Mouse (Mus musculus) kidney, embryonic 14.5 days (tissue): ENCODE data around the gene Nova1. TPM values are rescaled to one million over a fixed set of nuclear protein-coding genes. Genes with fewer than 3 reads are reported as not detected.

ENCODE experiments used
- ATAC-seq: fragments of 200-750 bp; cut with Nextera tagmentation; 2 replicates; pipeline ENCODE4 v1.8.0; 2017; ENCODE audit warnings: moderate number of reproducible peaks, mild to moderate bottlenecking, moderate TSS enrichment, moderate library complexity; ENCODE audit not compliant: low FRiP score, low TSS enrichment
- H3K27ac ChIP-seq: fragments of 300-500 bp; sonication (generic); 2 replicates; pipeline ENCODE4 v1.5.1; 2014; ENCODE audit warnings: low read depth, mild to moderate bottlenecking, low read length, moderate library complexity, mixed read lengths
- H3K27me3 ChIP-seq: fragments of 300-500 bp; sonication (generic); 2 replicates; pipeline ENCODE4 v1.6.1; 2014; ENCODE audit warnings: mild to moderate bottlenecking, low read length; ENCODE audit not compliant: control insufficient read depth, insufficient read depth
- H3K36me3 ChIP-seq: fragments of 300-500 bp; sonication (generic); 2 replicates; pipeline ENCODE4 v1.6.1; 2014; ENCODE audit warnings: low read length, mixed read lengths; ENCODE audit not compliant: control insufficient read depth, insufficient read depth
- H3K4me1 ChIP-seq: fragments of 300-500 bp; sonication (generic); 2 replicates; pipeline ENCODE4 v1.6.1; 2014; ENCODE audit warnings: low read length, mixed read lengths; ENCODE audit not compliant: control insufficient read depth, insufficient read depth
- H3K4me2 ChIP-seq: fragments of 300-500 bp; sonication (generic); replicated peaks from 2 replicates; pipeline ENCODE4 v1.6.1; 2014; ENCODE audit warnings: low read depth, mild to moderate bottlenecking, low read length
- H3K4me3 ChIP-seq: fragments of 300-500 bp; sonication (generic); 2 replicates; pipeline ENCODE4 v1.5.1; 2014; ENCODE audit warnings: mild to moderate bottlenecking, low read length
- H3K9ac ChIP-seq: fragments of 300-500 bp; sonication (generic); 2 replicates; pipeline ENCODE4 v1.6.1; 2014; ENCODE audit warnings: low read depth, mild to moderate bottlenecking, low read length, moderate library complexity
- H3K9me3 ChIP-seq: fragments of 300-500 bp; sonication (generic); 2 replicates; pipeline ENCODE4 v1.6.1; 2016; ENCODE audit warnings: low read length; ENCODE audit not compliant: control insufficient read depth
- WGBS: fragments of 180-500 bp; shearing (Covaris S2); extraction: QIAGEN DNeasy Blood & Tissue Kit; methylation state at CpG from one replicate; pipeline ENCODE4 v1.1.7; 2014; 5-methylcytosine and 5-hydroxymethylcytosine counted together
- polyA plus RNA-seq: library from polyadenylated mRNA; unstranded; fragments of >200 nt; fragmentation: Nextera tagmentation; extraction: Ambion mirVana; gene quantifications from 2 replicates; pipeline ENCODE4 v1.2.1, GENCODE M21; 2014

The Nova1 gene
- polyA plus RNA-seq, 1 experiment from 2014 or later = 2.8 TPM

DNA sequence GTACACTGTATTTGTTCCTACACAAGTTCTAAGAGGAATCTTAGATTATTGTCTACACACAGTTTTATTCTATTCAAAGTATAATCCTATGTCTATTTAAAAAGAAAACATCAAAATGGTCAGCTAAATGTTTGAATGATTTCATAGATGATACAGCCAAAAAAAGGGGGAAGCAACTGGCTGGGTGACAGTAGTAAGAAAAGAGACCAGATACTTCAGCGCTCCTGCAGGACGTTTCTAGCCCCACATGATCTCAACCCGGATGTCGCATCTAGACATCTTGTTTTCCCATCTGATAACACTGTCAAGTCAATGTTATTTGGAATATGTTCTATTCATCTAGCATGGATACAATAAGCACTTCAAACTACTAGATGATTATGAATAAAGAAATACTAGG, 99.7 kb downstream of the Nova1 start:
- no peak for ATAC-seq
- Histone ChIP-seq H3K27ac (no peak overlapping the region), H3K9ac (no peak overlapping the region), H3K4me1 (no peaks in the 10 kb centered on the region), H3K36me3 (no peaks in the 10 kb centered on the region), H3K9me3 (no peaks in the 10 kb centered on the region), H3K4me3 (no peak overlapping the region), H3K4me2 (no peak overlapping the region), H3K27me3 (no peaks in the 10 kb centered on the region)
- 90% methylated on average over 4 of the region's 4 CpGs for WGBS

DNA sequence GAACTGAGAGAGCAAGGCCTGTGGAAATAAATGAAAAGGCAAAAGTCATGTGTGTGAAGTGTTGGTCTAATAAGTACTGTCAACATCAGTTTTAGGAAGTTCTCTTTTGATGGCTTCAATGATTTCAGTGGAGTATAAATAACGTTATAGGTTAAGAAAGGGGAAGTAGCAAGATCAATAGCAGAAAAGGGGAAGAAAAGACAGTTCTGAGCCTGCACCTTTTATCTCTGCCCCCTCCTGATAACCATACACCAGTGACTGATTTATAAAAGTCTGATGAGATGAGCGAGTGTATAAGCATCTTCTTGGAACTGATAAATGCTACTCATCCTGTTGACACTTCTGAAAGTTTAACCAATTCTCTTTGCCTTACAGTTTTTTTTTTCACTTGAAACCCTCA, 108.6 kb downstream of the Nova1 start:
- Histone ChIP-seq H3K36me3 (no peaks in the 10 kb centered on the region), H3K9me3 (no peaks in the 10 kb centered on the region), H3K4me2 (no peak overlapping the region), H3K4me3 (no peak overlapping the region), H3K4me1 (no peaks in the 10 kb centered on the region), H3K9ac (no peak overlapping the region), H3K27me3 (no peaks in the 10 kb centered on the region), H3K27ac (no peak overlapping the region)
- no peak for ATAC-seq
- WGBS = 76% methylated on average over 2 of the region's 2 CpGs

DNA sequence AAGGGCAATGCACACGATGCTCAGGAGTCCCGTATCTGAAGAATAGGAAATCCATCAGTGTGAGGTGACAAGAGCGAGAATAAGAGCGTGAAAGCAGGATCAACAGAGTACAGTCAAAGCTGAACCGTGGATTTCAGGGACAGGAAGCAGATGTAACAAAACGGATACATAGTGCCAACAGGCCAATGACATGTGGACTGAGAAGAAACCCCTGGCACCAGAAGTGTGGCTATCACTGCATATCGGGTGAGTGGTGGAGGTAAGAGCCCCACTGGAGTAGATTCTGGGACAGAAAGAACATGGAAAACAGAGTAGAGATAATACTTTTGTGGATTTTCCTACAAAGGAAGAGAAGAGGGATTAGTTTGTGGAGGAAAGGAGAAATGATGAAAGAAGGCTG, 109.3 kb downstream of the Nova1 start:
- H3K27ac ChIP-seq = no peak overlapping the region
- no peaks in the 10 kb centered on the region for H3K9me3 ChIP-seq
- no peak overlapping the region for H3K4me2 ChIP-seq
- no peaks in the 10 kb centered on the region for H3K36me3 ChIP-seq
- no peaks in the 10 kb centered on the region for H3K27me3 ChIP-seq
- H3K4me3 ChIP-seq = no peak overlapping the region
- 83% methylated on average over 7 of the region's 7 CpGs for WGBS
- ATAC-seq = no peak
- no peaks in the 10 kb centered on the region for H3K4me1 ChIP-seq
- no peak overlapping the region for H3K9ac ChIP-seq

DNA sequence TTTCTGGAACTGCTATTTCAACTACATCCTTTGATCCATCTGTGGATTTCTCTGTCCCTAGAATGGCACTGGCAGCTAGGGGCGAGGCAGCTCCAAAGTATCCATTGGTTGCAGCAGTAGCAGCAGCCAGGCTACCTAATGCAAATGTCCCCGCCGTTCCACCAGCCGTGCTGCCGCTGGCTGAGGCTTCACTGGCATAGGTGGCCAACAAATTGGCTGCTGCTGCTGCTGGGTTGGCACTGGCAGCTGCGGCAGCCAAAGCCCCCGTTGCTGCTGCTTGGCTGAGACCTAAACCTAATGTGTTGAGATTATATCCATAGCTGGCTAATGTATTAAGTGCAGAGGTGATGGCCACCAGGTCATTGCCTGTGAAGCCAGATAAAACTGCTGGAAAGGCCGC, 118.5 kb downstream of the Nova1 start:
- no peak overlapping the region for H3K4me2 ChIP-seq
- no peak for ATAC-seq
- 91% methylated on average over 8 of the region's 8 CpGs for WGBS

DNA sequence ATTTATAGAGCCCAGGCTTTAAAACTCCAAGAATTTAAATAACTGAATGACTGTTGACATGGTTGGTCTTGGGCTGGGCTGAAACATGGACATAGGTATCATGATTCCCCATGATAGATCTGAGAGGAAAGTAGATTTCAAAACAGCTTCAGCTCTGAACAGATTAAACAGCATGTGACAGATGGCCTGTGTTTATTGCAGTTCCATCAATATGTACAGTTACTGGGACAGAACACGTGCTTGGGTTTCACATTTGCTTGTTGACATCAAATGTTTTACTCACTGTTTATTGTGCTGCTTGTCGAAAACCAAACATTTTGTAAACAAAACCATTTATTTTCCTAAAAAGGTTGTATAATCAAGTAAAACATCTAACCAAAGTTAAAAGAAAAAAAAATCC, 142.4 kb downstream of the Nova1 start:
- H3K27me3 ChIP-seq = no peaks in the 10 kb centered on the region
- ATAC-seq = no peak
- H3K9me3 ChIP-seq = no peaks in the 10 kb centered on the region
- no peak overlapping the region for H3K9ac ChIP-seq
- 76% methylated on average over 2 of the region's 2 CpGs for WGBS
- no peak overlapping the region for H3K27ac ChIP-seq
- no peaks in the 10 kb centered on the region for H3K36me3 ChIP-seq
- no peaks in the 10 kb centered on the region for H3K4me1 ChIP-seq
- H3K4me2 ChIP-seq = no peak overlapping the region
- no peak overlapping the region for H3K4me3 ChIP-seq

More for the DNA sequence above, 118.5 kb downstream of the Nova1 start:
- Histone ChIP-seq H3K36me3 (no peaks in the 10 kb centered on the region), H3K27ac (no peak overlapping the region), H3K9ac (no peak overlapping the region), H3K4me3 (no peak overlapping the region), H3K4me1 (no peaks in the 10 kb centered on the region), H3K9me3 (no peaks in the 10 kb centered on the region), H3K27me3 (no peaks in the 10 kb centered on the region)

DNA sequence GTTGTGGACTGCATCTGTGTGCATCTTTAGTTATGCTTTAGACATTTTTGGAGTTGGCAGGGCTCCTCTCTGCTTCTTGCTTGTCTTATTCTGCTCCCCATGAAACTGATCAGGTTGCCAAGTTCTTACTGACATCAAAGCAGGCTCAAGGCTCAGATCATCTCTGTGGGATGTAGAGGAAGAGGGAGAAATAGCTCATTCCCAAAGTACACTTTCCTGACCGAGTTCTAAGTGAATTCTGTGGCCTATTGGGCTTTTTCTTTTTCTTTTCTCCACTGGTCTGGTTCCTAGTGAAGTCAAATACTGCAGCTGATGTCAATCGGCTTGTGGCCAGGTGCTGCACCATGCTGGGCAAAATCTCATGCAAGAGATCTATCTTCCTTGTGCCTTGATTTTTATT, 152.0 kb downstream of the Nova1 start:
- Histone ChIP-seq H3K4me3 (no peak overlapping the region), H3K36me3 (no peaks in the 10 kb centered on the region), H3K4me2 (no peak overlapping the region), H3K27me3 (no peaks in the 10 kb centered on the region), H3K4me1 (no peaks in the 10 kb centered on the region), H3K27ac (no peak overlapping the region), H3K9ac (no peak overlapping the region), H3K9me3 (no peaks in the 10 kb centered on the region)
- no peak for ATAC-seq
- WGBS = 67% methylated on average over 2 of the region's 2 CpGs

DNA sequence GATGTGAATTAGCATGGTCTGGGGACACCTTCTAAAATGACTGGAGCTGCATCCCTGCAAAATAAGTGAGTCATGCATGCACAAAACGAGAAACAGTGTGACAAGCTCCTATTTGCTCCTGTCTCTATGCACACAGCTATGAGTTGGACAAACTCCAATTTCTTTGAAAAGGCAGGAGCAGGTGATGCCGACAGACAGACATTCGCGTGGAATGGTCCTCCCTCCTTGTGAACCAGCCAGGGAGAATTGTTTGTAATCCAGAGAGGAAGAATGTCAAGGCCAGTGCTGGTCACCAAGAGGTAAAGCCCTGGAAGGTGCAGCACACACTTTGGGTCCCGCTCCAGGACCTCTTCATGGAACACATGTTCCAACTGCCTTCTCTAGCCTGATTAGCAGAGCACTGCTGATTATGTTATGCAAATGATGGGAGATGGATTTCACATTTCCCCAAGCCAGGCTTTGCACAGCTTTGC, 172.6 kb downstream of the Nova1 start:
- Histone ChIP-seq H3K4me3 (no peak overlapping the region), H3K36me3 (no peaks in the 10 kb centered on the region), H3K4me1 (no peaks in the 10 kb centered on the region), H3K27me3 (no peaks in the 10 kb centered on the region), H3K9me3 (no peaks in the 10 kb centered on the region), H3K4me2 (no peak overlapping the region), H3K27ac (no peak overlapping the region), H3K9ac (no peak overlapping the region)
- ATAC-seq = no peak
- 77% methylated on average over 5 of the region's 5 CpGs for WGBS

DNA sequence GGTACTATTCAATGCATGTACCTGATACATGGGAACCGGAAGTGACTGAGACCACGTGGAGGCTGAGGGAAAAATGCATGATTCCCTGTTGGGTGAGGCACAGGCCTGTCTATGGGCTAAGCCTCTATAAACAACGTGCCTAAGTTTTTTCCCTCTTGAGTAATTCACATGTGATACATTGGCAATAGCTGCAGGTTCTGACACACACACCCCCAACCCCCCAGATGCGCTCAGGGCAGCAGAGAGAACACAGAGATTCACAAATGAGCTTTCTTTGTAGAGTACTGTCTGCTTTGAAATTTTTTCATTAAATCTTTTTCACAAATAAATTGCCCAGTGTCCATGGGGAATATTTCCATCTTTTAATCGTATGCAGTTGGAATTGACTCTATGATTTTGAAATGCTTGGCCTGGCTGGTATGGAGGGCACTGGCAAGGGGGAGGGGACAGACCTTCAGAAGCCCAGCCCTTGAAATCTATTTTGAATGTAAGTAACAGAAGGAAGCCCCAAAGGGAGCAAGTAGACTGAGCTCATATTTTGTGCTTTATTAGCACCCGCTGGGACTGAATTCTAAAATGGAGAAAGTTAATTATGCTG, 173.3 kb downstream of the Nova1 start:
- Histone ChIP-seq H3K9me3 (no peaks in the 10 kb centered on the region), H3K36me3 (no peaks in the 10 kb centered on the region), H3K4me2 (no peak overlapping the region), H3K27me3 (no peaks in the 10 kb centered on the region), H3K27ac (no peak overlapping the region), H3K9ac (no peak overlapping the region), H3K4me1 (no peaks in the 10 kb centered on the region), H3K4me3 (no peak overlapping the region)
- no peak for ATAC-seq
- WGBS = 82% methylated on average over 6 of the region's 6 CpGs
